Mouse (Mus musculus): ENCODE data around the gene Gal3st2c. TPM values are rescaled to one million over a fixed set of nuclear protein-coding genes. Genes with fewer than 3 reads are reported as not detected.
"Not testable (repeated sequence)": the region's sequence is repeated elsewhere in the genome, so short reads cannot be mapped to it uniquely, and the experiment has no call there.

Gene Gal3st2c
- total RNA-seq, 2 experiments from 2014 or later: 0.05 TPM

DNA sequence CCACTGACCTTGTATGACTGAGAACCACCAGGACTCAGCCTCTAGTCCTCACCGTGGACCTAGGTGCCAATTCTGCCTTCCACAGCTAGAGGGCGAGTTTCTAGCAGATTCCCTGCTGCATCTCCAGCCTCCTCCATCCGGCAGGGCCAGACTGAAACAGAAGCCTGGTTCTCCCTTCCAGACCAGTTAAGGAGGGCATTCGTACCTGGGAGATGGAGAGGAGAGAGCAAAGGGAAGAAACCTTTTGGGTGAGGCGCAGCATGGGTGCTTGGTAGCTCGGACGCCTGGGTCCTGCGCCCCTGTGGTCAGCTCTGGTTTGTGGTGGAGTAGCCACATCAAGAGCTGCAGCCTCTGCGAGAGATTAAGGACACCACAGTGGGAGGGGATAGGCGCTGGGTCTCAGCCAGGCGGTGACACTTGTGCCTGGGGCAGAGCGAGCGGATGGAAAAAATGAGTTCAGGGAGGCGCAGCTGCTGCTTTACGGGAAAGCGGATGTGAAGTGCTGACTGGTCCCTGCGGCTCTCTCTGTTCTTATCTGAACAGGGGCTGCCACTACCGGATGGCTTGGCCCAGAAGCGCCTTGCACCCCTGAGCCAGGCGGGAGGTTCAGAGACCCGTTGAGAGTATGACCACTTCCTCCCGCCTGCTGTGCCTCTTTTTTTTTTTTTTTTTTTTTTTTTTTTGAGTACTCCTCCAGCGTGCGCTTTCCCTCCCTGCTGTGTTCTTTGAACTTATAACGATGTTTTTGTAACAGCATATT, 44.9 kb downstream of the Gal3st2c start:
- DNase-seq (ENCODE audit: low spot score in 2 of 2): peak; percentile 81 to 86
- intact Hi-C loops (cut with DNase I): loop anchor here (2.0 kb wide), 1 partner anchor 44 kb away; no protein-coding TSS in a partner anchor

GRCm38 (mm10) chr1:94040391-94040790, 50.1 kb downstream of the Gal3st2c start:
- intact Hi-C loops (cut with DNase I): no loop called here
- DNase-seq (ENCODE audit: low spot score in 2 of 2): no peak

DNA sequence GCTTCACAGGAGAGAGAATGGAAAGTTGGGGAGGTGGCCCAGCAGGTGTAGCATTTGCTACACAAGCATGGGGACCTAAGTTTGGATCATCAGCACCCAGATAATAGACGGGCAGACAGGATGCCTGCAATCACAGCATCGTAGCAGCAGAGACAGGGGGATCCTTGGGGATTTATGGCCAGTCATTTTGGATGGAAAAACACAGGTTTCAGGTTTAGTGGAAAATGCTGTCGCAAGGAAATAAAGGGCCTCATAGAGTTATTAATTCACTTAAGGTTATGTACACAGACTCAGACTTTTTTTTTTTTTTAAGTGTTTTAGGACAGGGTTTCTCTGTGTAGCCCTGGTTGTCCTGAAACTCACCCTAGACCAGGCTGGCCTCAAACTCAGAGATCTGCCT, 55.2 kb downstream of the Gal3st2c start:
- intact Hi-C loops (cut with DNase I): no loop called here
- no peak for DNase-seq (ENCODE audit: low spot score in 2 of 2)

GRCm38 (mm10) chr1:94046544-94046943, 56.2 kb downstream of the Gal3st2c start:
- no peak for DNase-seq (ENCODE audit: low spot score in 2 of 2)
- intact Hi-C loops (cut with DNase I): no loop called here

DNA sequence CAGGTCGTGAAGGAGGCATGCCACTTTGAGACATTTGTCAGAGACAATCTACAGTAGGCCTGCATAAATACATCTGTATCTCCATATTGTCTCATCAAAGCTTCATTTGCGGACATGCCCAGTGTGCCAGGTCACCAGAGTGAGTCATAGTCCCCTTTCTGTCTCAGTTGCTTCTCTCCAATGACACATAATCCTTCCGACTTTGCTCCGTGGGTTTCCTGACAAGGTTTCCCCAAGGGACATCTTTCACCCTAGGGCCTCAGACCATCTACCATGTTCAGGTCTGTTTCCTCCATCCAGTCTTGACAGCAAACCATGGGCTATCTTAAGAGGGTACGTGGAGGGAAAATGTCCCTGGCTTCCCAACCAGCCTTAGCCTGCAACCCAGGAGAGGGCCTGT, 60.8 kb downstream of the Gal3st2c start:
- intact Hi-C loops (cut with DNase I): no loop called here
- DNase-seq (ENCODE audit: low spot score in 2 of 2): no peak

GRCm38 (mm10) chr1:94052373-94052772, 62.1 kb downstream of the Gal3st2c start, which contains the start of gene Pdcd1:
Pdcd1 (minus strand) TSS chr1:94052553.
- intact Hi-C loops (cut with DNase I): no loop called here
- DNase-seq (ENCODE audit: low spot score in 2 of 2): no peak

DNA sequence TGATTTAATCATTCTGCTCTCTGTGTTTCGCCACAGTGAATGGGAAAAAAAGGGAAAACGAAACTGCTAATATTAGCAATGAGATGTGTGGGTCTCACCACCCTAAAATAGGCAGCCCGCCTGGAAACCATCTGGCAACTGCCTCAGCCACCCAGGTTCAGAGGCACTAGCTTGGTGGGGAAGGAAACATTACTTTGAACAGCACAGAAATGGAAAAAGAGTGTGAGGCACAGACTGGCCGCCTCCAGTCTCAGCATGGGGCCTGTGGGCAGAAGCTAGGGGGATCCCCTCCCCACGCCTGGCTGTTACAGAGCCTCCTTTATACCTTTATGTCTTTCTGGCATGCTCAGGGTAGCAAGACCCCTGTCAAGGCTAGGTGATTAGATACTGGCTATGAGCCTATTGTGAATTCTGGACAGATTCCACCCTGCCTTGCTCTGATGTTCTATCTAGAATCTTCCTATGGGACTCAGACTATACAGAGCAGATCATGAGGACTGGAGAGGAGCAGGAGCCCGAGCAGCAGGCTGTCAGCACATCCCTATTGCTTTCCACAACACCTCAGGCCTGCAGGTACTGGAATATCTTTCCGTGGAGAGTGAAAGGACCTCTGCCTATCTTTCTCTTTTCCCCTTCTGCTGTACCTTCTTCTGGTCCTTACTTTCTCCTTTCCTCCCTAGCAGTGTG, 63.4 kb downstream of the Gal3st2c start:
- peak; percentile 74 to 85 for DNase-seq (ENCODE audit: low spot score in 2 of 2)
- intact Hi-C loops (cut with DNase I): no loop called here

GRCm38 (mm10) chr1:94054481-94054880, 64.2 kb downstream of the Gal3st2c start:
- intact Hi-C loops (cut with DNase I): no loop called here
- no peak for DNase-seq (ENCODE audit: low spot score in 2 of 2)

DNA sequence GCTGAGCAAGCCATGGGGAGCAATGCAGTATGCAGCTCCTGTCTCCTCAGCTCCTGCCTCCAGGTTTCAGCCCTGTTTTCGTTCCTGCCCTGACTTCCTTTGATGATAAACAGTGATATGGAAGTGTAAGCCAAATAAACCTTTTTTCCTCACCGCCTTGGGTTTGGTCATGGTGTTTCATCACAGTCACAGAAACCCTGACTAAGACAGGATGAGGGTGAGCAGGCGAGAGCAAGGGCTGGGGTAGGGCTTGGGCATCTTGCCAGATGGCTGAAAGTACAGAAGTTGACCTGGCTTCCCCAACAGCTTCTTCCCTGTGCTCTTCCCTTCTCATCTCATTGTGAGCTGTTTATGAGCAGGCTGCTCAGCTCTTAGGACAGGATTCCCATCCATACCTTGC, 65.7 kb downstream of the Gal3st2c start:
- intact Hi-C loops (cut with DNase I): no loop called here
- no peak for DNase-seq (ENCODE audit: low spot score in 2 of 2)

GRCm38 (mm10) chr1:94057401-94057800, 67.1 kb downstream of the Gal3st2c start:
- intact Hi-C loops (cut with DNase I): no loop called here
- no peak for DNase-seq (ENCODE audit: low spot score in 2 of 2)

DNA sequence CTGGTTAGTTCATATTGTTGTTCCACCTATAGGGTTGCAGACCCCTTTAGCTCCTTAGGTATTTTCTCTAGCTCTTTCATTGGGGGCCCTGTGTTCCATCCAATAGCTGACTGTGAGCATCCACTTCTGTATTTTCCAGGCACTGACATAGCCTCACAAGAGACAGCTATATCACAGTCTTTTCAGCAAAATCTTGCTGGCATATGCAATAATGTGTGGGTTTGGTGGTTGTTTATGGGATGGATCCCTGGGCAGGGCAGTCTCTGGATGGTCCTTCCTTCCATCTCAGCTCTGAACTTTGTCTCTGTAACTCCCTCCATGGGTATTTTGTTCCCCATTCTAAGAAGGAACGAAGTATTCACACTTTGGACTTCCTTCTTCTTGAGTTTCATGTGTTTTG, 68.0 kb downstream of the Gal3st2c start:
- not testable (repeated sequence) for DNase-seq (ENCODE audit: low spot score in 2 of 2)

More for the DNA sequence above, 68.0 kb downstream of the Gal3st2c start:
- intact Hi-C loops (cut with DNase I): not testable (repeated sequence)

Other genes starting within 250 kb of the Gal3st2c start
- 10 to 100 TPM; 75.4 to 88.1 TPM for gene Atg4b, start 239.0 kb upstream of the Gal3st2c start, total RNA-seq (2021)
- 10 to 100 TPM; 36.0 to 39.0 TPM for gene Thap4, start 235.6 kb upstream of the Gal3st2c start, total RNA-seq (2021)
- gene Dtymk, start 188.6 kb upstream of the Gal3st2c start, total RNA-seq (2021): 10 to 100 TPM; 47.7 to 50.3 TPM
- 10 to 100 TPM; 11.0 to 12.2 TPM for gene Ing5, start 186.5 kb upstream of the Gal3st2c start, total RNA-seq (2021)
- gene D2hgdh, start 165.6 kb upstream of the Gal3st2c start, total RNA-seq (2021): 10 to 100 TPM; 12.7 to 15.3 TPM
- under 1 TPM; 0.12 to 0.16 TPM for gene Gal3st2, start 129.2 kb upstream of the Gal3st2c start, total RNA-seq (2021)
- gene Gal3st2b, start 72.2 kb upstream of the Gal3st2c start, total RNA-seq (2021): under 1 TPM; 0.16 to 0.20 TPM
- gene Neu4, start 29.9 kb downstream of the Gal3st2c start, total RNA-seq (2021): 1 to 10 TPM; 8.8 to 9.6 TPM
- under 1 TPM in 1 of 2 experiments, not detected in 1; 0.15 TPM for gene Pdcd1, start 62.0 kb downstream of the Gal3st2c start, total RNA-seq (2021)

Data from left cerebral cortex, postnatal 36 days (tissue).